Mouse (Mus musculus): ENCODE data around the gene Nop9.

Gene Nop9

DNA sequence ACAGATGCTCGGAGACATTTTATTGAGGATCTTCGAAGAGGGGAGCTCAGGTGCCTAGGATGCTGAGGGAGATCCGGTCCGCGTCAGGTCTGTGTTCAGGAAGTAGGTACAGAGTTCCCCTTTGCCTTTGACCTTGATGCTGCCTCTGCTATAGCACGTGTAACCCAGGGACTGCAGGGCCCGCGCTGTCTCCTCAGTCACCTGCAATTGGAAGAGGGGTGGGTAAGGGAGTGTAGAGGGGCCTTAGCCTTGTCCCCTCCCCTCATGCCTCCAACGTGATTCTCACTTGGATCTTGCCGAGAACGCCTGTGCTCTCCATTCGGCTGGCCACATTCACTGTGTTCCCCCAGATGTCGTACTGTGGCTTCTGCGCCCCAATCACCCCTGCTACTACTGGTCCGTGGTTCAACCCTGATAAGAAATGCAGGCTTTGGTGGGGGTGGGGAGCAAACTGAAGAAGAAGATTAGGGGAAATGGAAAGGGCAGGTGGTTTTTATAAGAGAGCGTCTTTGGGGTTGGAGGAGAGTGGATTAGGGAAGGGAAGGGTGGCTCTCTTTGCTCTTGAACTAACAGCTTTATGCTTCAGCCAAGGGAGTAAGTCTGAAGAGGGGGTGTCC is 23.7 kb downstream of the Nop9 start:
- DNase-seq (ENCODE audit: low spot score in 2 of 2): no peak

DNA sequence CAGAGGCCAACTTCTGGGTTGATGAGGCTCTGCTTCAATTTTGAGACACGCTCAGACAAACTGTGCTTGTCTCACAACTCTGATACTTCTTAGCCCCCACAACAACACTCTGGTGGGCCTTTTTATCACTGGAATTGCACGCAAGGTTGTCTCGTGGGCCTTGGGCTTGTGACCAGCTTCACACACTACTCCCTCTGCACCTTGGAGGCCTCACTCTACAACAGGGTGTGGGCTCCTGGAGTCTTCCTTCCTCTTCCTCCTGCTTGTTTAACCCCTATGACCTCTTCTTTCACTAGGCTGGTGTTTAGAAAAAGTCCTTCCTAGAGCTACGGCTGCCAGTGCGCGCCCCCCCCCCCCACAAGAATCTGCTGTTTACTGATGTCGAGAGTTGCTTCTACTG is 31.2 kb downstream of the Nop9 start:
- no peak for DNase-seq (ENCODE audit: low spot score in 2 of 2)

DNA sequence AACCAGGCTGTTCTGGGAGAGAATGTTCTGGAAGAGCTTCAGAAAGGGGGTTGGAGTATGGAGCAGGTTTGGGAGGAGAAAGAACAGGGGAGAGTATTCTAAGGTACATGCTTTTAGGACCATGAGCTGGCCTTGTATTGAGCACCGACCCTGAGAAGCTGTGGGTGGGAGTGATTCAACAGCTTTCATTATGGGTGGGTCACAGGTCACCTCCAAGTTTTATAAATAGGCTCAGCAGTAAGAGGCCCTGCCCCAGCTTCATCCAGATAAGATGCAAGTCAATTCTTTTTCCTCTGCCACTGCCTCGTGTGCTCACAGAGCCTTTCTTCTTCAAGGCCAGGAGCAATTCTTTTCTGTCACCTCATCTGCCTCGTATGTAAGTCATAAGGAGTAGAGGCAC is 31.7 kb downstream of the Nop9 start:
- DNase-seq (ENCODE audit: low spot score in 2 of 2): no peak

DNA sequence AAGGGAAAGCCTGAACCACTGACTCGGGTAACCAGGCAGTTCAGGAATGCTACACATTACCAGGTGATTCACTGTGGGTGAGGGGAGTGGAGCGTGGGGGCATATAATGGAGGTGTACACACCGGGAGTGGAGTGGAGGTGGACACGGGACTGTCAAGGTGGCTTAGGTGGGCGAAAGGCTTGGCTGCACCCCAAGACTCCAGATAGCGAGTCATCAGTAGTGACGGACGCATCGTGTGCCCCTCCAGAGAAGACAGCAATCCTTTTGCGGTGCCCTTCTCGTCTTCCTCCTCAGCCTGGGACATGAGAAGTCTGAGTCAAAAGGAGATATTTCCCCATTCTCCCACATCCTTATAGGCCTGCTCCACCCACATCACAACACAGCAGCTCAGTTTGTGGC is 32.3 kb downstream of the Nop9 start:
- no peak for DNase-seq (ENCODE audit: low spot score in 2 of 2)

DNA sequence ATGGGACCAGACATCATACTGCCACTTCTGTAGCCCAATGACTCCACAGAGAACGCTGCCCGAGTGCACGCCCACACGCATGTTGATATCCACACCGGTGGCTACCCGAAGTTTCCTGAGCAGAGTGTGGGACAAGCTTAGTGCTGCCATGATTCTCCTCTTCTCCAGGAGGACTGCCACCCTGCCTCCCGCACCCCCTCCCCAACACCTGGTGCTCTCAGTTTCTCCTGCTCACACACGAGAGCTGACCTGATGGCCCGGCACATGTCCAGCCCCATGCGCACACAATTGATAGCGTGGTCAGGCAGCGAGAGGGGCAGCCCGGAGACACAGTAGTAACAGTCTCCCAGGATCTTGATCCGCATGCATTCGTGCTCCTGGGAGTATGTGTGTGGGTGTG is 33.2 kb downstream of the Nop9 start:
- peak in 1 of 2 experiments; percentile 10 for DNase-seq (ENCODE audit: low spot score in 2 of 2)

DNA sequence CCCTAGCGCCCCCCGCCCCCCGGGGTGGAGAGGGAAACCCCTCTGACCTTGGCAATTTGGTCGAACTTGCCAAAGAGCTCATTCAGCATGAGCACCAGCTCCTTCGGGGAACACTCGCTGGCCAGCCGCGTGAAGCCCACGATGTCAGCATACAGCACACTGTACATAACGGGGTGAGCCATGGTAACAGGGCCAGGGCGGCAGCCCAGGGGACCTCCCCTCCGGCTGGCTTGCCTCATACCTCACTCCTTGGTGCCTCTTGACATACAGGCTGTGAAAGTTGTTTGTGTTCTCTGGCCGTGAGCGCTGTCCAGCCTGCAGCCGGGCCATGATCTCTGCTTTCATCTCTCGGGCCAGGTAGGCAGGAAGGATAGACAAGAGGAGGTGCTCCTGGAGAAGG is 34.2 kb downstream of the Nop9 start:
- DNase-seq (ENCODE audit: low spot score in 2 of 2): peak in 1 of 2 experiments; percentile 9

DNA sequence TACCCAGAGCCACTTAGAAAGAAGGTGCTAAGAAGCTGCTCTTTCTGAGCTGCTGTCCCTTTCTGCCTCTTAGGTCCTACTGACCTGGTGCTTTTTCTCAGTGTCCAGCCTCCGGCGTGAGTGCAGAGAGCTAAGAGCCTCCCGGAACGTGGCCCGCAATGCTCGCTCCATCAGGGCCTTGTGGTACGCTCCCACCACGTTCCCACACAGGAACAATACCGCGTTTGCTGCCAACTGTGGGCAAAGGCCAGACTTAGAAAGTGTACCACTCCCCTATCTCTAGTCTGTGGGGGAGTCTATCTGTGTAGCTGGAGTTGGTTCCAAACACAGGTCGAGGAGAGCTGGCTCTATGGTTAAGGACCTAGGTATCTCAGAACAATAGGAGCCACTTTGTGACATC is 35.2 kb downstream of the Nop9 start:
- peak; percentile 3 to 12 for DNase-seq (ENCODE audit: low spot score in 2 of 2)

DNA sequence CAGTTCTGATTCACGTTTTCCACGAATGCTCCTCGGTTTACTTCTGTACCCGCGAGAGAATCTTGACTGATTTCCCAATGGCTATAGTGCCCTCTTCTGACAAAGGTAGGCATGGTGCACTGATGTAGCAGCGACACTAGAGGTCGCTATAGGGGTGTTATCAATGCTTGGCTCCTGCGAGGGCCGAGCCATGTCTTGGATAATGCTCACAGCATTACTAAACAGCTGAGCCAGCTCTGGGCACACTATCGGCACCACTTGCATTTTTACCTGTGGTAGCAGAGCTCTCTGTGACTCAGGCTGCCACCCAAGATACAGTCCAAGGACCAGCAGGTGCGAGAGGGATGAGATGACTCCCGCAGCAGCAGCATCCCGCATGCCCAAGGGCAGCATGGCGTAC is 35.8 kb downstream of the Nop9 start:
- peak; percentile 16 to 60 for DNase-seq (ENCODE audit: low spot score in 2 of 2)

DNA sequence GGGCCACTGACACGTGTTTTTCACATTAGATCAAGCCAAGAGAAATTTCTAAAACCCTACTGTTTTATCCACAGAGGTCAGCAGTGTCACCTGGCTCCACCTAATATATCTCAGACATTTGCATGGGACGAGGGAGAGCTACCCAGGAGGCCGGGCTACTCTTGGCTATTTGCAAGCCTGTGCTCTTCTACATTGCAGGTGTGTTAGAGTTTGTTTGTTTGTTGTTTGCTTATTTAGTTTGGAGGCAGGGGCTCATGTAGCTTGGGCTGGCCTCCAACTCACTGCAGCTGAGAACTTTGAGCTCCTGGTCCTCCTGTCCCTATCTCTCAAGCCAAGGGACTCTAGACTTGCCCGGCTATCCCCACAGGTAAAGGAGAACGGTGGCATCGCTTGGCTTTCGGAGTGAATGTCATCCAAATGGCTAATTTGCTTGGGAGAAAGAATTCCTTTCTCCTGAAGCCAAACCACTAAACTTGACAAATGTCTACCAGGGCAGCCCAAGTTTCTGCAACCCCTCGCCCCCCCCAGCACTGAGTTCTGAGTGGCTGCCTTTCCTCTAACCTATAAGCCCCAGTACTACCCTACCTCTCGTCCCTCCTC is 37.0 kb downstream of the Nop9 start:
- DNase-seq (ENCODE audit: low spot score in 2 of 2): peak; percentile 1 to 9

DNA sequence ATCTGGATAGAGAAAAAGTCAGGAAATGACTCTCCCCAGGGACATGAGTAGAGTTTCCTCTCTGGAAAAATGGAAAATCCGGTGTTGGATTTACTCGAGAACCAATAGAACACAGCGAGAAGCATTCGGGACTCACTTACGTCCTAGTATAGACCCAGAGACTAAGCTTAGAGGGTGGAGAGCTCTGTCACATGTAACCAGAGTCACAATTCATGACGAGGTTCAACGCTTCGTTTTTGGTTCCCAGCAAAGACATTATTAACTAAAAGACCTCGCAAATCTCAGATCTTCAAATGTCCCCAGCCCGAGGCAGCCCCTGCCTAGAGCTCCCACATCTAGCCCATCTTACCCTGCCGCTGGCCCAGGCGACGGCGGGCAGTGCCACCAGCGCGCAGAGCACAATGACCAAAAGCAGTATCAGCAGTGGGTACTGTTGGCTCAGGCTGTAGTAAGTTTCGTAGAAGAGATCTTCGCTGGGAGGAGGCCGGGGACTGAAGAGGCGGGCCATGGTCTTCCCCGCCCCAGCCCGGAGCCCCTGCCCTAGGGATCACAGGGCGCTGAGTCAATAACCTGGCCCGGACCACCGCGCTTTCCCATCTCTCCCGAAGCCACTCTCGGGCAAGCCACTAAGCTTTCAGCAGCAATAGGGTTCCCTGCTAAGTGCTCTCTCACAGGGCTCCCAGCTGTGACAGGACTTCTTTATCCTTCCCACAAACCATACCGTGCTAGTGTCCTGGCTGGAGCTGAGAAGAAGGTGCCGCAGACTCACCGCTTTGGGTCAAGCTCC is 37.9 kb downstream of the Nop9 start:
- DNase-seq (ENCODE audit: low spot score in 2 of 2): peak; percentile 2 to 14

DNA sequence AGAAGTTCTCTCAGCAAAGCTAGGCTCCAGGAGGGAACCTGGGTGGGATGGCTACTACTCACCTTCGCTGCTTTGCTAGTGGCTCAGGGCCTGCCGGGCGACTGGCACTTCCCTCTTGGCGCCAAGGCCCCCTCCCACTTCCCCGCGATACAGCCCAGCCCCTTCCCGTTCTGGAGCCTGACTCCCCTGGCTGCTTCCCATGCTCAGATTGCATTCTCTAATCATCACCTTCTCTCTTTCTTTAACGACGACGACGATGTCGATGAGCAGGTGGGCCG is 38.4 kb downstream of the Nop9 start, which contains the start of gene Adcy4:
Gene Adcy4, minus strand, starts transcription at position 138 of the 278 bp plus-strand sequence.
- peak in 1 of 2 experiments; percentile 2 for DNase-seq (ENCODE audit: low spot score in 2 of 2)

DNA sequence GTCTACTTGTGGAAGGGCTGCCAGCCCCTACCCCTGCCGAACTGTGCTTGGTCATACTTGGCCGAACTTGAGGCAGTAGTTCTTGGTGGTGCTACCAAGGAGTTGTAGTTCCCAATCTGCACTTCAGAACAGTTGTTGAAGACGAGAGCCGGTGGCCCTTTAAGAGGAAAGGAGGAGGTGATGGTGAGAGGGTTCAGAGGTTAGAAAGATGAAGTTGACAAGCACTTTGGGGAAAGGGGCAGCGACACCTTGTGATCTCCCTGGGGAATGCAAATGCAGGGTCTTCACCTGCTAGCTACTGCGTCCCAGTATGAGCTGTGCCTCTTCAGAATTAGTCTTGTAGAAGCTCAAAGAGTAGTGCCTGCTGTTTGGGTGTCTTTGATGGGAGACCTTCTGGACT is 39.7 kb downstream of the Nop9 start:
- DNase-seq (ENCODE audit: low spot score in 2 of 2): peak; percentile 4 to 17

DNA sequence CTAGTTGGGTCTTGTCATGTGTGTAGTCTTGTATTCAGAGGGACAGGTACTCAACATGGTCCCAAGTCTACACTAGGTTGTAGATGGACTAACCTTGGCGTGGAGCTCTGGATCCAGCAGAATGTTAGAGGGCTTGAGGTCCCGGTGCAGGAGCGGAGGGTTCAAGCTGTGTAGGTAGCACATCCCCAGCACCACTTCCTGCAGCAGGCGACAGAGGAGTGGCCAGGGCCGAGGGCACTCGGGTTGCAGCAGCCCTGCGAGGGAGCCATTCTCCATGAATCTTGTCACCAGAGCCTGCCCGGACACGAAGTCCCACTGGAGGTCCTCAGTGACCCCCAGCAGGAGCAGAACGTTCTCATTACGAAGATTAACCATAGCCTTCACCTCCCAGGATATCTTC is 42.2 kb downstream of the Nop9 start:
- DNase-seq (ENCODE audit: low spot score in 2 of 2): peak; percentile 10 to 13

DNA sequence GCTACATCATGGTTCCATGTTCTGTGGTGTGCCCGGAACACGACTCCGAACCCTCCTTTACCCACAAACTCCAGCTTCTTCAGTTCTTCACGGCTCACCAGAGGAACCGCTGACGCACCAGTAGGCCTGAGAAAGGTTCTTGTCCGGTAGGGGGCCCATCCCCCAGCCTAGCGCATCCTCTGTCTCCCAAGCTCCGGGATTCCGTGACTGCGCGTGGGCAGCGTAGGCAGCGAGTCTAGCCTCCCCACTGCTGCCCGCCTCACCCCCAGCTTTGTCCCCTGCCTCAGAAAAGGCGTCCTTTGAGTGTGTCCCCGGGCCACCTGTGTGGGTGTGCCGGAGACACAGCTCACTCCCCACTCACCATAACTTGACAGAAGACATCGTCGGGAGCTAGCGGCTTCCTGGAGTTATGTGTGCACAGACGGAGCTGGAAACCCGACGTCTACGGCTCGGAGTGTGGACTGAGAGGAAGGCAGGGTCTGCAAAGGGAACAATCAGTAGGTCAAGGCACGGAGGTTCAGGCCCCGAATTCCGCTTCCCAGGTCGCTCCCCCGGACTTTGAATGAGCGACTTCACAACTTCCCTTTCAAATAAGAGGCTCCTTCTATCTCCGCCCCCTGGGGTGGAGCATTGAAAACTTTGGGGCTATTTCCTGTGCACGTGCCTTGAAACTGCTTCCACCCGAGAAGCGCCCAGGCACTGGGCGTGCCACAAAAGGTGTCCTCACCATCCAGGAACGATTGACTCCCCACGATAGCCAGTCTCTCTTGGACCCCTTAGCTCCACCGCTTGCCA is 43.0 kb downstream of the Nop9 start, which contains the start of gene Ripk3:
Gene Ripk3, minus strand, starts transcription at position 610 of the 795 bp plus-strand sequence.
- peak in 1 of 2 experiments; percentile 63 for DNase-seq (ENCODE audit: low spot score in 2 of 2)

DNA sequence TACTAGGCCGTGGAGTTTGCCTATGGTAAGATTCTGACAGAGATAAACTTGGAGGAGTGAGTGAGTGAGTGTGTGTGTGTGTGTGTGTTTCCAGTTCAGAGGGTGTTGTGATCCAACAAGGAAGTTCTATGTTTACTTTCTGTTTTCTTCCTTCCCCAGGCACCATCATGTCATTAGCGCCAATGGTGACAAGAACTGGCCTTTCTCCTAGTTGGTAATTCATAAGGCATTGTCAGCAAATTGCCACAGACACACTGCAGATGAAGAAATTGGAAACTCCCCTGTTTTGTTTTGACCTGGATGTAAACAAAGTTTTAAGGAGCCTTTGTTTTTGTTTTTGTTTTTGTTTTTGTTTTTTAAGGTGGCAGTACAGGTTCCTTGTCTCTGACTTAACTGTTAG is 48.0 kb downstream of the Nop9 start:
- DNase-seq (ENCODE audit: low spot score in 2 of 2): no peak

DNA sequence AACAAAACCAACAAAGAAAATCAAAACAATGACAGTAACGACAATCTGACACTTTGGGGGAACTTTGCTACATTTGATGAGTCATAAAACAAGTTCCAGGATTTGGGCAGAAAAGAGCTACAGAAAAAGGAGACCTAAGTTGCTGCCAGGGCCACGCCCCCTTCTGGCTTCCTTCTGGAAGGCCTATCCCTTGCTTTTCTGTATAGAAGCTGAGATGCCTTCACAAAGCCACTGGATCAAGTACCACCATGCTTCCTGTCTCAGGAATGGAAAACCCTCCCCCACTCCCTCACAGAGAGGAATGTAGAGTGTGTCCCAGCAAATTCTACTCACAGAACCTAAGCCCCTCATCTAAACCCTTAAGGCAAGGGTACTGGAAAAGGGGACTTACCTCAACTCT is 48.5 kb downstream of the Nop9 start:
- peak; percentile 1 to 14 for DNase-seq (ENCODE audit: low spot score in 2 of 2)

DNA sequence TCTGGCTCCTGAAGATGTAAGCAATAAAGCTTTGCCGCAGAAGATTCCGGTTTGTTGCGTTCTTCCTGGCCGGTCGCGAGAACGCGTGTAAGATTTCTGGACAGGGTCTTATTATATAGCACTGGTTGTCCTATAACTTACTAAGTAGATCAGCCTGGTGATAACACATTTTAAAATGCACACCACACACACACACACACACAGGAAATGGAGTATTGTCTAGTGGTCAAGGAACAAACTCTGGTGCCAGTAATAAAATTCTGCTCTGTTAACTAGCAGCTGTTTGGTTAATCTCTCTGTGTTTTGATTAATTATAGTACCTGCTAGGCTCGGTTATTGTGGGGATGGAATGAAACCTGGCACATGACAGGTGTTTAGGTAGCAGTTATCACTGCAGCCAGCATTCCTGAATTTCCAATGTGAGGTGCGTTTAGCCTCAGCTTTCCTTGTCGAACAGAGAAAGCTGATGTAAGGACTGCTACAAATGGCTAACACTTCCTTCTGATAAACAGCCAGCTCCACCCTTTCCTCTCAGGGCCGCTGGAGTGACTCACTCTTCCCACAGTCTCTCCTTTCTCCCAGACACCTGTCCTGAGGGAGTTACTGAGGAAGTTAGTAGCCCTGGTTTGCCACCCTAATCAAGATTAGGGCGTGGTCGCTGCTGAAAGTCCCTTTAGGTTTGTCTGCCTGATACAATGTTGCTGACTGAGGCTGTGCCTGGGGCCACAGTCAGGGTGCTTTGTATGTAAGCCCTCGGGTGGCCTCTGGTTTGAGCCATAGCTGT is 50.1 kb downstream of the Nop9 start:
- peak in 1 of 2 experiments; percentile 9 for DNase-seq (ENCODE audit: low spot score in 2 of 2)

Data from spleen, postnatal 10 days (tissue).